Mouse (Mus musculus): ENCODE results near the gene Vmn2r-ps130. TPM values are rescaled to one million over a fixed set of nuclear protein-coding genes. Genes with fewer than 3 reads are reported as not detected.
"Not testable (repeated sequence)": the region's sequence is repeated elsewhere in the genome, so short reads cannot be mapped to it uniquely, and the experiment has no call there.

The Vmn2r-ps130 gene
- polyA plus RNA-seq (2015; fragmentation: Nextera tagmentation; extraction: Ambion mirVana) = not detected in 2 replicates

DNA sequence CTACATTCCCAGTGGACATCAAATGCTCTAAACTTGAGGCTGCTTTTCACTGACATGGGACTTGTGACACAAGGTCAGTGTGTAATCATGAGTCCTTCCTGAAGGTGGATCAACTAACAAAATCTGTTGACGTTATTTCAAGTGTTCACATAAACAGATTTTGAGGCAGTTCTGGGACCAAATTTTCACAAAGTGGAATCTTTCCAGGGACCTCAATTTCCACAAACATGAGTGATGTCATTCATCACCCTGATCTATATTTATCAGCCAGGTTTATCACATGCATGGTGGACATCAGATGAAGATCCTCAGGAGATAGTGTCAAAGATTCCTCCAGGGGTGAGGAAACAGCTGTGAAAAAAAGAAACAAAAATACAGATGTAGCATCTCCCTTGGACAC, at the start of gene Vmn2r-ps130:
Vmn2r-ps130 (plus strand) TSS at position 301 of the 400 bp plus-strand sequence.
- H3K36me3 ChIP-seq; ATAC-seq (ENCODE audit: low read depth); H3K27ac ChIP-seq (replicated peaks); H3K9me3 ChIP-seq; H3K9ac ChIP-seq; H3K4me2 ChIP-seq; H3K4me1 ChIP-seq (replicated peaks); H3K27me3 ChIP-seq; H3K4me3 ChIP-seq: not testable (repeated sequence)
- WGBS = 100% methylated on average over 1 of the region's 1 CpGs

Other genes starting within 250 kb of the Vmn2r-ps130 start
- gene Zfp945, start 194.0 kb upstream of the Vmn2r-ps130 start, polyA plus RNA-seq (2015; fragmentation: Nextera tagmentation; extraction: Ambion mirVana) = 20.3 and 20.8 TPM in 2 replicates
- gene Vmn2r113, start 118.2 kb upstream of the Vmn2r-ps130 start, polyA plus RNA-seq (2015; fragmentation: Nextera tagmentation; extraction: Ambion mirVana) = not detected in 2 replicates
- 23.2 and 25.6 TPM in 2 replicates for gene Zfp40, start 132.1 kb downstream of the Vmn2r-ps130 start, polyA plus RNA-seq (2015; fragmentation: Nextera tagmentation; extraction: Ambion mirVana)